Mouse (Mus musculus) limb, embryonic 10.5 days (tissue): Measurements from ENCODE around the gene Gm2832. TPM values are rescaled to one million over a fixed set of nuclear protein-coding genes. Genes with fewer than 3 reads are reported as not detected.
"Not testable (repeated sequence)": the region's sequence is repeated elsewhere in the genome, so short reads cannot be mapped to it uniquely, and the experiment has no call there.

Experiments used
- DNase-seq: peaks from one replicate; pipeline ENCODE4 v3.0.0-alpha.2; 2017; ENCODE audit warnings: low spot score
- H3K27ac ChIP-seq: fragments of 300-500 bp; sonication (generic); 2 replicates; pipeline ENCODE4 v1.5.1; 2016; ENCODE audit warnings: mild to moderate bottlenecking
- H3K27me3 ChIP-seq: fragments of 300-500 bp; sonication (generic); 2 replicates; pipeline ENCODE4 v1.6.1; 2016; ENCODE audit warnings: low read depth, mild to moderate bottlenecking; ENCODE audit not compliant: poor library complexity, severe bottlenecking
- H3K36me3 ChIP-seq: fragments of 300-500 bp; sonication (generic); 2 replicates; pipeline ENCODE4 v1.6.1; 2016; ENCODE audit warnings: mild to moderate bottlenecking, moderate library complexity
- H3K4me1 ChIP-seq: fragments of 300-500 bp; sonication (generic); 2 replicates; pipeline ENCODE4 v1.6.1; 2016
- H3K4me3 ChIP-seq: fragments of 300-500 bp; sonication (generic); 2 replicates; pipeline ENCODE4 v1.5.1; 2016; ENCODE audit warnings: mild to moderate bottlenecking, moderate library complexity
- H3K9me3 ChIP-seq: fragments of 300-500 bp; sonication (generic); replicated peaks from 2 replicates; pipeline ENCODE4 v1.6.1; 2016; ENCODE audit warnings: mild to moderate bottlenecking
- WGBS: fragments of 180-500 bp; shearing (Covaris S2); methylation state at CpG from one replicate; pipeline ENCODE4 v1.1.7; 2016; 5-methylcytosine and 5-hydroxymethylcytosine counted together
- polyA plus RNA-seq: library from polyadenylated mRNA; unstranded; fragments of >200 nt; fragmentation: Nextera tagmentation; extraction: Ambion mirVana; gene quantifications from 2 replicates; pipeline ENCODE4 v1.2.1, GENCODE M21; 2016

Gm2832 gene
- 0.10 and 0.13 TPM in 2 replicates for polyA plus RNA-seq

DNA sequence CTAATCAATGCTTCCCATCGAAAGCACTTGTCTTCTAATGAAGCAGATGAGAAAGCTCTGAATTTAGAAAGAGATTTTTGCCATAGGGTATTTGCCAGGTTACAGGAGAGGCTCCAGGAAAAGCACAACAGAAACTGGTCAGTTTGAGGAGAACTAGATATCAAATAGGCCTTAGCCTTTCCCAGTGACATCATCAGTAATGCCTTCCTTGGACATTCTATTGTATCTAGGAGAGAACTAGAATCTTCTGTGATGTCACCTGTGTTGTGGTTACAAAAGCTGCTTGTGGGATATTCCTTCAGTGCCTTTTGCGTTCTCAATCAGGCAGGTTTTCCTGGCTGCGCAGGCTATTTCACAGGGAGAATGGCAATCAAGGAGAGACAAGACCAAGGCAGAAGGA, at the start of gene Gm2832:
Gene Gm2832 (plus strand): TSS at position 301 of the 400 bp plus-strand sequence.
- H3K4me1 ChIP-seq, H3K27ac ChIP-seq, H3K4me3 ChIP-seq, H3K9me3 ChIP-seq, H3K36me3 ChIP-seq, H3K27me3 ChIP-seq, DNase-seq: not testable (repeated sequence)
- WGBS, result 92% methylated on average over 2 of the region's 3 CpGs

DNA sequence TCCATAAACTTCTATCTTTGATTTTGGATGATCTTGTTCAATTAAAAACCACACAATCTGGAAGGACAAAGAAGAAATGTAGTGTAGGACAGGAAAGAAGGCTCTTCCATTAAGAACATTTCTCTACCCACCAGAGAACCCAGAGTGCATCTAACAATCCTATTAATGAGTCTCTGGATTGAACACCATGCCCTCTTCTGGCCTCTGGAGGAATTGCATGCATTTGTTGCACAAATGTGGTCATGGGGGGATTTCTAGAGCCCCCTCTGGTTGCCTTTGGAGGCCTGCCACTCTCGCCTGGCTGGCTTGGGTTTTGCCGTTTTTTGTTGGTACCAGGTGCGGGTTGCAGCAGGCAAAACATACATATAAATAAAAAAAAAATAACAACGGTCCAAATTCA, 15.3 kb upstream of the Gm2832 start:
- not testable (repeated sequence) for H3K27me3 ChIP-seq, DNase-seq, H3K4me1 ChIP-seq, H3K9me3 ChIP-seq, H3K27ac ChIP-seq, H3K4me3 ChIP-seq, H3K36me3 ChIP-seq
- WGBS, result 46% methylated on average over 4 of the region's 4 CpGs

DNA sequence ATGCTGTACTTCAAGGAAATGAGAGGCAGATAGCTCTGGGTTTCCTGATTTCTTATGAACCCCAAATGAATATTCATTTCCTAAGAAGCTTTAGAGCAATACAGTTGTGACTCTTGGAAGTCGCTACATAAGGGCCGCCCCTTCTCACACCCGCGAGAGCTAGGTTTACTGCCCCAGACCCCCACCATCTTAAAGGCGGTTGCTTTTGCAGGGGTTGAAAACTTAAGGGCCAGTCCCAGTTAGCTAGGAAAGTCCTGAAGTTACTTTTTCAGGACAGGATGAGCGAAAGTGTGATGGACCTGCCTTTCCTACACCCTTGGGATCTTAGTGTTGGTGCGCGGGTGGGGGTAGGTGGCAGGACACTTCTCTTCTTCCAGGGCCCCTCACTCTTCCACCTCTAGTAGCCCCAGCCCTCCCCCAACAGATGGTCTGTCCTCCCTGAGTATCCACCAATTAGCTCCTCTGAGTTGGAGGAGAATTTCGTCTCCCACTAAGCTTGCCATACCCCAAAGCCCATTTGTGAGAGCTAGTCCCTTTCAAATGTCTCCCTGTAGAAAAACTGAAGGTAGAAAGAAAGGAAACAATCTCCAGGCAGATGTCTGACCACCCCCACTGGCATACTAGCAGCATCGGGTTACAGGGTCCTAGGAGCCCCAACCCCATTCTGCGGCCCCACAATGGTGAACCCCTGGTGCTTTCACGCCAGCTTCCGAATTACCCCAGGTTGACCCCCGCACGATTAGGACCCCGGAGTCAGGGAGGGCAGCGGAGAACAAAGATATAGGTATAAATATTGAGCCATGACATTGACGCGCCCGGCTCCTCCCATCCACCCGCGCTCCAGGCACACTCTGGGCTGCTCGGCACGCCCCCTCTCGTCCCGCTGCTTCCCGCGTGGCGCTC, 14.5 kb upstream of the Gm2832 start:
- H3K27ac ChIP-seq, H3K9me3 ChIP-seq, H3K36me3 ChIP-seq, H3K27me3 ChIP-seq, H3K4me1 ChIP-seq: not testable (repeated sequence)
- WGBS, result 3% methylated on average over 25 of the region's 29 CpGs
- DNase-seq, result peak; percentile 28
- H3K4me3 ChIP-seq, result peak overlapping the region; percentile 36

DNA sequence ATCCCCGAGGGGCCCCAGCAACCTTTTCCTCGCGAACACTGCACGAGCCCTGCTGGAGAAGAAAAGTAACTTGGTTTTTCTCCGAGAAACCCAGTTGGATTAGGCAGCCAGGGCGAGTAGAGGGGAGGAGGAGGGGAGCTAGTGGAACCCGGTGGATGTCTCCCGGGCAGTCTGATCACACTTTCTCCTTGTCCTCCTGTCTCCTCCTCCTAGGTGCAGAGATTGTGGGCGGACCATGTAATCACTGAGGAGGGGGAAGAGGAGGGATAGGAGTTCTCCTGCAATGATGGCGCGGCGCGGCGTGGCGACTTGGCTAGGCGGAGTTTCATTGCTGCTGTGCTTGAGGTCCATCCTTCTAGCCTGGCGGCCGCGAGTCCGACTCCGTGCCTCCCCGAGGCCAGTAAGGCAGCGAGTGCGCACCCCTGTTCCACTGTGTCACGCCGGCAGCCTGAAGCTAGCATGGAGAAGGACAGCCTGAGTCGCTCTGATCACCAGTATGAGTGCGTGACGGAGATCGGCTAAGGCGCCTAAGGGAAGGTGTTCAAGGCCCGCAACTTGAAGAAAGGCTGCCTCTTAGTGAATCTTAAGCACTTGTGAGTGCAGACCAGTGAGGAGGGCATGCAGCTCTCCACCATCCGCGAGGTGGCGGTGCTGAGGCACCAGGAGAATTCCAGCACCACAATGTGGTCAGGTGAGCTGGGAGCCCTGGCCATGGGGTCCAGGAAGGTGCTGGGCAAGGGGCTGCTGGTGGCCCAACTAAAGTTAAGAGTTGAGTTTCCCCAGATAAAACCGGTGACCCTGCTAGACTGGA, 13.6 kb upstream of the Gm2832 start:
- H3K4me3 ChIP-seq, result peak overlapping the region; percentile 36
- peak; percentile 31 for DNase-seq
- not testable (repeated sequence) for H3K27me3 ChIP-seq, H3K27ac ChIP-seq, H3K36me3 ChIP-seq, H3K9me3 ChIP-seq, H3K4me1 ChIP-seq
- WGBS, result under 1% methylated on average over 27 of the region's 36 CpGs

DNA sequence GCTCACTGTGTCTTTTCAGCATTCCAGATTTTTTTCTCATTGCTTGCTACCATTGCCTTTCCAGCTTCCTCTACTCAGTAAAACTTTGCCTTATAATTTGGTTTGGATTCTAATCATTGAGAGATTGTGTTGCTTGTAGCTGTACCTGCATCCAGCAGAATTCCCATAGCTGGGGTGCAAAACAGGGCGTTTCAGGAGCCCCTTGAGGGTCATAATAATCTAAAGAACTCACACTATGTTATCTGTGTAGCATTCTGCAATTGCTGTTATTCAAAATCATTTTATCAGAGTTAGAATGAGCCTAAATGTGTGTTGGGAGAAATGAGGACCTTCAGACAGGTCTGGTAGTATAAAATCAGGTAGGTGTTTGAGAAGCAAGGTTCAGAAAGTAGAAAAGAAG, 7.4 kb downstream of the Gm2832 start:
- DNase-seq, H3K36me3 ChIP-seq, H3K4me1 ChIP-seq, H3K27me3 ChIP-seq, H3K9me3 ChIP-seq, H3K27ac ChIP-seq, H3K4me3 ChIP-seq: not testable (repeated sequence)
- 44% methylated on average over 1 of the region's 1 CpGs for WGBS

Other genes with a start within 250 kb of the Gm2832 start
- gene Dydc2, start 209.6 kb upstream of the Gm2832 start, polyA plus RNA-seq, result not detected in 2 replicates
- gene Dydc1, start 205.9 kb upstream of the Gm2832 start, polyA plus RNA-seq, result not detected in 2 replicates
- gene Mat1a, start 173.8 kb upstream of the Gm2832 start, polyA plus RNA-seq, result not detected in 2 replicates
- gene Sftpa1, start 147.0 kb upstream of the Gm2832 start, polyA plus RNA-seq, result not detected in 2 replicates
- gene Mbl1, start 127.3 kb upstream of the Gm2832 start, polyA plus RNA-seq, result not detected in 2 replicates
- not detected in 2 replicates for gene Sftpd, start 93.7 kb upstream of the Gm2832 start, polyA plus RNA-seq
- gene Gm5798, start 69.8 kb downstream of the Gm2832 start, polyA plus RNA-seq, result not detected in 2 replicates
- not detected in 2 replicates for gene Gm7945, start 107.6 kb downstream of the Gm2832 start, polyA plus RNA-seq
- gene Gm6482, start 129.5 kb downstream of the Gm2832 start, polyA plus RNA-seq, result not detected in 2 replicates
- gene Gm7954, start 174.7 kb downstream of the Gm2832 start, polyA plus RNA-seq, result not detected in 2 replicates
- gene Gm3486, start 210.7 kb downstream of the Gm2832 start, polyA plus RNA-seq, result not detected in 2 replicates